ENCODE assay signal across 14 mouse cellular contexts in genomic region chr12:3360043-3360442, GRCm38 (mm10).
"Had no signal": no experiment of that assay in that cellular context is flagged by ENCODE, and none has a peak within 500 bp of the region (broad histone marks: within the 10 kb centered on the region; RNA-seq: fewer than 3 reads in every experiment).

No protein-coding gene starts in this region.

- H3K27ac ChIP-seq: left cerebral cortex, adult 2 months; limb, embryonic 15.5 days; liver, embryonic 13.5 days; midbrain, embryonic 12.5 days; neural tube, embryonic 15.5 days; stomach, postnatal 0 days had no signal

- H3K4me1 ChIP-seq: limb, embryonic 15.5 days; midbrain, embryonic 12.5 days had no signal

- H3K4me3 ChIP-seq: left cerebral cortex, adult 2 months; limb, embryonic 15.5 days; liver, embryonic 13.5 days; midbrain, embryonic 12.5 days; myocyte; neural tube, embryonic 15.5 days had no signal

- H3K9ac ChIP-seq: limb, embryonic 15.5 days; liver, embryonic 13.5 days; midbrain, embryonic 12.5 days; neural tube, embryonic 15.5 days had no signal

- H3K9me3 ChIP-seq: limb, embryonic 15.5 days; liver, embryonic 13.5 days; megakaryocyte, embryonic 14.5 days; midbrain, embryonic 12.5 days; neural tube, embryonic 15.5 days had no signal

- H3K4me2 ChIP-seq: limb, embryonic 15.5 days; liver, embryonic 13.5 days; midbrain, embryonic 12.5 days; neural tube, embryonic 15.5 days had no signal

- H3K36me3 ChIP-seq: limb, embryonic 15.5 days; liver, embryonic 13.5 days; midbrain, embryonic 12.5 days; neural tube, embryonic 15.5 days had no signal

- DNase-seq: kidney, adult 8-10 months; kidney, postnatal 25 days; liver, embryonic 13.5 days; lung, adult 18-20 months; right cerebral cortex, adult 18-20 months; right cerebral cortex, postnatal 25 days; thymus, postnatal 4 days had no signal

- H3K27me3 ChIP-seq: limb, embryonic 15.5 days; midbrain, embryonic 12.5 days; neural tube, embryonic 15.5 days had no signal
